Mouse (Mus musculus) limb, embryonic 11.5 days (tissue): ENCODE results near the gene Kcnj15. TPM values are rescaled to one million over a fixed set of nuclear protein-coding genes. Genes with fewer than 3 reads are reported as not detected.

Experiments
- ATAC-seq: fragments of 200-750 bp; cut with Nextera tagmentation; 2 replicates; pipeline ENCODE4 v1.8.0; 2017; ENCODE audit warnings: low read depth; ENCODE audit not compliant: insufficient number of reproducible peaks, low FRiP score, low TSS enrichment
- DNase-seq: peaks from one replicate; pipeline ENCODE4 v3.0.0-alpha.2; 2015; ENCODE audit warnings: low spot score
- H3K27ac ChIP-seq: fragments of 300-500 bp; sonication (generic); replicated peaks from 2 replicates; pipeline ENCODE4 v1.5.1; 2014; ENCODE audit warnings: low read depth, mild to moderate bottlenecking, low read length
- H3K27me3 ChIP-seq: fragments of 300-500 bp; sonication (generic); 2 replicates; pipeline ENCODE4 v1.6.1; 2014; ENCODE audit warnings: mild to moderate bottlenecking, low read length, mixed read lengths; ENCODE audit not compliant: control insufficient read depth, insufficient read depth
- H3K36me3 ChIP-seq: fragments of 300-500 bp; sonication (generic); 2 replicates; pipeline ENCODE4 v1.6.1; 2014; ENCODE audit warnings: mild to moderate bottlenecking, low read length, moderate library complexity, mixed read lengths; ENCODE audit not compliant: control insufficient read depth, insufficient read depth
- H3K4me1 ChIP-seq: fragments of 300-500 bp; sonication (generic); 2 replicates; pipeline ENCODE4 v1.6.1; 2014; ENCODE audit warnings: low read length, mixed read lengths; ENCODE audit not compliant: control insufficient read depth, insufficient read depth
- H3K4me2 ChIP-seq: fragments of 300-500 bp; sonication (generic); 2 replicates; pipeline ENCODE4 v1.6.1; 2014; ENCODE audit warnings: low read depth, mild to moderate bottlenecking, moderate library complexity; ENCODE audit not compliant: severe bottlenecking
- H3K4me3 ChIP-seq: fragments of 300-500 bp; sonication (generic); 2 replicates; pipeline ENCODE4 v1.5.1; 2014; ENCODE audit warnings: low read depth, low read length
- H3K9ac ChIP-seq: fragments of 300-500 bp; sonication (generic); 2 replicates; pipeline ENCODE4 v1.6.1; 2014; ENCODE audit warnings: mild to moderate bottlenecking, low read length
- H3K9me3 ChIP-seq: fragments of 300-500 bp; sonication (generic); 2 replicates; pipeline ENCODE4 v1.6.1; 2016; ENCODE audit warnings: low read length; ENCODE audit not compliant: control insufficient read depth
- WGBS: fragments of 180-500 bp; shearing (Covaris S2); extraction: QIAGEN DNeasy Blood & Tissue Kit; methylation state at CpG from one replicate; pipeline ENCODE4 v1.1.7; 2014; 5-methylcytosine and 5-hydroxymethylcytosine counted together
- polyA plus RNA-seq: library from polyadenylated mRNA; unstranded; fragments of >200 nt; fragmentation: Nextera tagmentation; extraction: Ambion mirVana; gene quantifications from 2 replicates; pipeline ENCODE4 v1.2.1, GENCODE M21; 2014

Kcnj15 gene
- polyA plus RNA-seq, 1 experiment from 2014 or later: 0.53 TPM

- Histone ChIP-seq H3K4me2 (no peak overlapping the region), H3K4me1 (no peaks in the 10 kb centered on the region), H3K36me3 (no peaks in the 10 kb centered on the region), H3K4me3 (no peak overlapping the region), H3K27me3 (no peaks in the 10 kb centered on the region), H3K9ac (no peak overlapping the region), H3K27ac (no peak overlapping the region), H3K9me3 (no peaks in the 10 kb centered on the region)
- no peak for DNase-seq
- no peak for ATAC-seq
- 55% methylated on average over 5 of the region's 5 CpGs for WGBS
These were observed 16.7 kb upstream of the Kcnj15 start for GRCm38 (mm10) chr16:95240688-95241087.

GRCm38 (mm10) chr16:95241581-95241980 lies 15.8 kb upstream of the Kcnj15 start:
- ATAC-seq (no peak), DNase-seq (no peak)
- no peaks in the 10 kb centered on the region for H3K4me1 ChIP-seq
- H3K27me3 ChIP-seq: no peaks in the 10 kb centered on the region
- H3K9me3 ChIP-seq: no peaks in the 10 kb centered on the region
- H3K4me3 ChIP-seq: no peak overlapping the region
- no peak overlapping the region for H3K27ac ChIP-seq
- H3K36me3 ChIP-seq: no peaks in the 10 kb centered on the region
- H3K4me2 ChIP-seq: no peak overlapping the region
- no peak overlapping the region for H3K9ac ChIP-seq
- 79% methylated on average over 4 of the region's 4 CpGs for WGBS

- no peak overlapping the region for H3K27ac ChIP-seq
- no peaks in the 10 kb centered on the region for H3K4me1 ChIP-seq
- WGBS: 95% methylated on average over 4 of the region's 4 CpGs
- H3K9me3 ChIP-seq: no peaks in the 10 kb centered on the region
- no peak overlapping the region for H3K9ac ChIP-seq
- no peak overlapping the region for H3K4me3 ChIP-seq
- DNase-seq: no peak
- H3K27me3 ChIP-seq: no peaks in the 10 kb centered on the region
- H3K4me2 ChIP-seq: no peak overlapping the region
- no peak for ATAC-seq
- H3K36me3 ChIP-seq: no peaks in the 10 kb centered on the region
These were observed 15.2 kb upstream of the Kcnj15 start for GRCm38 (mm10) chr16:95242114-95242513.

GRCm38 (mm10) chr16:95243401-95243800 lies 14.0 kb upstream of the Kcnj15 start:
- DNase-seq: no peak
- no peak overlapping the region for H3K27ac ChIP-seq
- WGBS: 85% methylated on average over 1 of the region's 1 CpGs

GRCm38 (mm10) chr16:95244626-95245303 lies 12.6 kb upstream of the Kcnj15 start:
- Histone ChIP-seq H3K27me3 (no peaks in the 10 kb centered on the region), H3K4me1 (no peaks in the 10 kb centered on the region), H3K36me3 (no peaks in the 10 kb centered on the region), H3K4me3 (no peak overlapping the region), H3K27ac (no peak overlapping the region), H3K9ac (no peak overlapping the region), H3K4me2 (no peak overlapping the region), H3K9me3 (no peaks in the 10 kb centered on the region)
- WGBS: 84% methylated on average over 12 of the region's 12 CpGs
- no peak for ATAC-seq
- no peak for DNase-seq

More at GRCm38 (mm10) chr16:95243401-95243800, 14.0 kb upstream of the Kcnj15 start:
- no peaks in the 10 kb centered on the region for H3K9me3 ChIP-seq
- ATAC-seq: no peak
- H3K4me1 ChIP-seq: no peaks in the 10 kb centered on the region
- no peaks in the 10 kb centered on the region for H3K27me3 ChIP-seq
- no peaks in the 10 kb centered on the region for H3K36me3 ChIP-seq
- no peak overlapping the region for H3K9ac ChIP-seq
- H3K4me2 ChIP-seq: no peak overlapping the region
- no peak overlapping the region for H3K4me3 ChIP-seq

GRCm38 (mm10) chr16:95245499-95245898 lies 11.9 kb upstream of the Kcnj15 start:
- DNase-seq: no peak
- Histone ChIP-seq H3K4me3 (no peak overlapping the region), H3K4me2 (no peak overlapping the region), H3K9ac (no peak overlapping the region), H3K27ac (no peak overlapping the region), H3K4me1 (no peaks in the 10 kb centered on the region), H3K36me3 (no peaks in the 10 kb centered on the region), H3K9me3 (no peaks in the 10 kb centered on the region), H3K27me3 (no peaks in the 10 kb centered on the region)
- WGBS: 78% methylated on average over 3 of the region's 3 CpGs
- no peak for ATAC-seq

GRCm38 (mm10) chr16:95248646-95249045 lies 8.7 kb upstream of the Kcnj15 start:
- H3K27me3 ChIP-seq: no peaks in the 10 kb centered on the region
- H3K4me1 ChIP-seq: no peaks in the 10 kb centered on the region
- H3K9me3 ChIP-seq: no peaks in the 10 kb centered on the region
- H3K9ac ChIP-seq: no peak overlapping the region
- WGBS: 81% methylated on average over 5 of the region's 5 CpGs
- no peak overlapping the region for H3K4me2 ChIP-seq
- DNase-seq (no peak), ATAC-seq (no peak)
- no peaks in the 10 kb centered on the region for H3K36me3 ChIP-seq
- H3K27ac ChIP-seq: no peak overlapping the region
- H3K4me3 ChIP-seq: no peak overlapping the region

- no peak overlapping the region for H3K4me3 ChIP-seq
- ATAC-seq (no peak), DNase-seq (no peak)
- no peak overlapping the region for H3K9ac ChIP-seq
- H3K4me1 ChIP-seq: peaks cover 18% of the 10 kb centered on the region
- H3K36me3 ChIP-seq: no peaks in the 10 kb centered on the region
- H3K27ac ChIP-seq: no peak overlapping the region
- 60% methylated on average over 2 of the region's 2 CpGs for WGBS
- no peak overlapping the region for H3K4me2 ChIP-seq
- no peaks in the 10 kb centered on the region for H3K27me3 ChIP-seq
- no peaks in the 10 kb centered on the region for H3K9me3 ChIP-seq
These were observed 710 bp upstream of the Kcnj15 start for GRCm38 (mm10) chr16:95256648-95257047.

GRCm38 (mm10) chr16:95258100-95258499 lies 742 bp downstream of the Kcnj15 start:
- Histone ChIP-seq H3K36me3 (no peaks in the 10 kb centered on the region), H3K9me3 (no peaks in the 10 kb centered on the region), H3K4me3 (no peak overlapping the region), H3K4me2 (no peak overlapping the region), H3K27me3 (no peaks in the 10 kb centered on the region), H3K27ac (no peak overlapping the region), H3K4me1 (peaks cover 28% of the 10 kb centered on the region), H3K9ac (no peak overlapping the region)
- DNase-seq (no peak), ATAC-seq (no peak)
- 13% methylated on average over 4 of the region's 4 CpGs for WGBS
